Comparison of ENCODE assay signal across 16 mouse cellular contexts in the genomic region with DNA sequence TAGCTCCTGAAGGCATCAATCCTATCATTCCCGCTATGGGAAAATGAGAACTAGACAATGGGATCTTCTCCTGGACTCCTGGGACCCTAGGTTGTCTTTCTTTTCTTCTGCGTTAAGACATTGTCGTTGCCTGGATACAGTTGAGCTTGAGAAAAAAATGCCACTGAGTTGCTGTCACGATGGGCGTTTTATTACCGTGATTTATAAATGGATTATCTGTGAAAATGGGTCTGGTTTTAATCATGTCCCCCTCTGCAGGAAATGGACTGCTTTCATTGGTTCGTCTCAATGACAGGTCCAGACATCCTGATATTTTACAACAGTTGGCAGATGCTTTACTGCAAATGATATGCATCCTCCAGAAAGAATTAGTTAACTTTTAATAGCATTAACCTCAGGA.
DNase-seq lines count a peak whose midpoint lies in the region; ATAC-seq and TF ChIP-seq lines count a peak whose summit lies in the region.
"Had no signal": no experiment of that assay in that cellular context is flagged by ENCODE, and none has a peak within 500 bp of the region (broad histone marks: within the 10 kb centered on the region; RNA-seq: fewer than 3 reads in every experiment).

No protein-coding gene starts in this region.

- 55% methylated on average over 7 of the region's 7 CpGs for WGBS in embryonic facial prominence, embryonic 11.5 days
- 64% methylated on average over 7 of the region's 7 CpGs for WGBS in embryonic facial prominence, embryonic 10.5 days
- 11% methylated on average over 7 of the region's 7 CpGs for WGBS in hindbrain, embryonic 14.5 days
- WGBS in midbrain, postnatal 0 days: 13% methylated on average over 7 of the region's 7 CpGs
- 39% methylated on average over 7 of the region's 7 CpGs for WGBS in intestine, embryonic 15.5 days

- no peak for TF ChIP-seq CTCF in midbrain, postnatal 0 days (IDR thresholded peaks at IDR 0.05)

- H3K27me3 ChIP-seq in embryonic facial prominence, embryonic 11.5 days (ENCODE audit: control insufficient read depth, insufficient read depth, low read length): no peaks in the 10 kb centered on the region
- H3K27me3 ChIP-seq in embryonic facial prominence, embryonic 10.5 days (replicated peaks; ENCODE audit: low read depth, poor library complexity, severe bottlenecking): no peaks in the 10 kb centered on the region
- no peaks in the 10 kb centered on the region for H3K27me3 ChIP-seq in hindbrain, embryonic 14.5 days (ENCODE audit: control insufficient read depth, insufficient read depth, low read length)
- no peaks in the 10 kb centered on the region for H3K27me3 ChIP-seq in midbrain, postnatal 0 days (ENCODE audit: insufficient read depth, low read length)
- no peaks in the 10 kb centered on the region for H3K27me3 ChIP-seq in intestine, embryonic 15.5 days (replicated peaks)
- H3K27me3 ChIP-seq: CH12.LX; liver, embryonic 15.5 days had no signal

- no peaks in the 10 kb centered on the region for H3K36me3 ChIP-seq in embryonic facial prominence, embryonic 11.5 days (replicated peaks; ENCODE audit: control insufficient read depth, insufficient read depth, low read depth, low read length)
- H3K36me3 ChIP-seq in embryonic facial prominence, embryonic 10.5 days (replicated peaks): no peaks in the 10 kb centered on the region
- no peaks in the 10 kb centered on the region for H3K36me3 ChIP-seq in hindbrain, embryonic 14.5 days (replicated peaks; ENCODE audit: control insufficient read depth, insufficient read depth)
- H3K36me3 ChIP-seq in midbrain, postnatal 0 days (ENCODE audit: insufficient read depth, low read length): no peaks in the 10 kb centered on the region
- no peaks in the 10 kb centered on the region for H3K36me3 ChIP-seq in intestine, embryonic 15.5 days
- H3K36me3 ChIP-seq: liver, embryonic 15.5 days had no signal

- H3K4me2 ChIP-seq in embryonic facial prominence, embryonic 11.5 days (ENCODE audit: low read depth, low read length): no peak overlapping the region
- no peak overlapping the region for H3K4me2 ChIP-seq in hindbrain, embryonic 14.5 days (replicated peaks)
- no peak overlapping the region for H3K4me2 ChIP-seq in midbrain, postnatal 0 days (ENCODE audit: low read depth, low read length, poor library complexity, severe bottlenecking)
- H3K4me2 ChIP-seq in intestine, embryonic 15.5 days (replicated peaks): no peak overlapping the region
- H3K4me2 ChIP-seq: liver, embryonic 15.5 days had no signal

- H3K4me1 ChIP-seq in embryonic facial prominence, embryonic 11.5 days (ENCODE audit: control insufficient read depth, insufficient read depth, low read length): no peaks in the 10 kb centered on the region
- no peaks in the 10 kb centered on the region for H3K4me1 ChIP-seq in embryonic facial prominence, embryonic 10.5 days
- H3K4me1 ChIP-seq in hindbrain, embryonic 14.5 days (replicated peaks; ENCODE audit: control insufficient read depth, insufficient read depth, low read length): no peaks in the 10 kb centered on the region
- no peaks in the 10 kb centered on the region for H3K4me1 ChIP-seq in midbrain, postnatal 0 days (ENCODE audit: insufficient read depth, low read length)
- H3K4me1 ChIP-seq in intestine, embryonic 15.5 days (replicated peaks): no peaks in the 10 kb centered on the region
- H3K4me1 ChIP-seq: liver, embryonic 15.5 days had no signal

- no peak overlapping the region for H3K9ac ChIP-seq in embryonic facial prominence, embryonic 11.5 days (replicated peaks; ENCODE audit: low read length)
- H3K9ac ChIP-seq in hindbrain, embryonic 14.5 days: no peak overlapping the region
- H3K9ac ChIP-seq in midbrain, postnatal 0 days (replicated peaks; ENCODE audit: low read length, poor library complexity, severe bottlenecking): no peak overlapping the region
- H3K9ac ChIP-seq in intestine, embryonic 15.5 days: no peak overlapping the region
- H3K9ac ChIP-seq: liver, embryonic 15.5 days had no signal

- H3K9me3 ChIP-seq in embryonic facial prominence, embryonic 11.5 days (replicated peaks; ENCODE audit: control insufficient read depth, low read length): no peaks in the 10 kb centered on the region
- no peaks in the 10 kb centered on the region for H3K9me3 ChIP-seq in embryonic facial prominence, embryonic 10.5 days
- H3K9me3 ChIP-seq in hindbrain, embryonic 14.5 days (ENCODE audit: control insufficient read depth, low read length): no peaks in the 10 kb centered on the region
- no peaks in the 10 kb centered on the region for H3K9me3 ChIP-seq in midbrain, postnatal 0 days (ENCODE audit: low read length)
- no peaks in the 10 kb centered on the region for H3K9me3 ChIP-seq in intestine, embryonic 15.5 days
- H3K9me3 ChIP-seq: liver, embryonic 15.5 days had no signal

- no peak for ATAC-seq in embryonic facial prominence, embryonic 11.5 days (replicated peaks; ENCODE audit: insufficient number of reproducible peaks, low FRiP score, low TSS enrichment, low read depth)
- peak; percentile 46; the same call in 1 of the 2 replicates for ATAC-seq in hindbrain, embryonic 14.5 days (ENCODE audit: low FRiP score)
- no peak for ATAC-seq in midbrain, postnatal 0 days (ENCODE audit: low FRiP score)
- ATAC-seq in intestine, embryonic 15.5 days: no peak
- ATAC-seq: forebrain, embryonic 16.5 days had no signal

- peak; percentile 4 for DNase-seq in embryonic facial prominence, embryonic 11.5 days (ENCODE audit: low spot score)
- DNase-seq in embryonic facial prominence, embryonic 10.5 days (ENCODE audit: low spot score): no peak
- DNase-seq in embryo, embryonic 10 days (ENCODE audit: low spot score): peak; percentile 59
- no peak for DNase-seq in hindbrain, embryonic 14.5 days (ENCODE audit: low spot score)
- peak; percentile 5 for DNase-seq in midbrain, postnatal 0 days (ENCODE audit: low spot score)
- no peak for DNase-seq in gastrocnemius, postnatal 10 days
- DNase-seq in lung, adult 18-20 months: no peak
- DNase-seq: cerebellum, adult 9-11 months; heart, postnatal 14 days; kidney, adult 2 months; lung, postnatal 36 days; thymus, postnatal 25 days had no signal

- no peak overlapping the region for H3K27ac ChIP-seq in embryonic facial prominence, embryonic 11.5 days (replicated peaks; ENCODE audit: low read depth, low read length)
- no peak overlapping the region for H3K27ac ChIP-seq in embryonic facial prominence, embryonic 10.5 days (replicated peaks)
- no peak overlapping the region for H3K27ac ChIP-seq in hindbrain, embryonic 14.5 days
- H3K27ac ChIP-seq in midbrain, postnatal 0 days (ENCODE audit: low read depth, low read length): no peak overlapping the region
- H3K27ac ChIP-seq in intestine, embryonic 15.5 days: no peak overlapping the region
- H3K27ac ChIP-seq: liver, embryonic 15.5 days had no signal

- no peak overlapping the region for H3K4me3 ChIP-seq in embryonic facial prominence, embryonic 11.5 days (ENCODE audit: low read depth, low read length)
- H3K4me3 ChIP-seq in embryonic facial prominence, embryonic 10.5 days: no peak overlapping the region
- H3K4me3 ChIP-seq in hindbrain, embryonic 14.5 days (replicated peaks; ENCODE audit: low read length): no peak overlapping the region
- no peak overlapping the region for H3K4me3 ChIP-seq in midbrain, postnatal 0 days (ENCODE audit: low read depth, low read length)
- no peak overlapping the region for H3K4me3 ChIP-seq in intestine, embryonic 15.5 days (replicated peaks)
- H3K4me3 ChIP-seq: liver, embryonic 15.5 days had no signal

Comparison
In these comparisons a context has a peak if more than half of its experiments do, and no peak if none do; other contexts are left out.
1. DNase-seq: peak in embryonic facial prominence, embryonic 11.5 days (single experiment), embryo, embryonic 10 days (single experiment) and midbrain, postnatal 0 days (single experiment); none in embryonic facial prominence, embryonic 10.5 days (single experiment), hindbrain, embryonic 14.5 days (single experiment), gastrocnemius, postnatal 10 days (single experiment) and lung, adult 18-20 months (0 of 2).